Mouse (Mus musculus): ENCODE measurements around the gene Dcaf1.

- TF ChIP-seq CTCF (IDR thresholded peaks at IDR 0.05; ENCODE audit: low read depth, low read length) (no peak), TAL1 (conservative IDR thresholded peaks at IDR 0.05; ENCODE audit: low read depth, low read length) (no peak), GATA1 (IDR thresholded peaks at IDR 0.05; ENCODE audit: borderline replicate concordance, low read length) (no peak)
Measured at GRCm38 (mm10) chr9:106890496-106891240, 69.0 kb downstream of the Dcaf1 start.
